Mouse (Mus musculus) ES-Bruce4 (cell line): ENCODE results near the gene Por.

Experiments used
- CTCF ChIP-seq: IDR thresholded peaks from one replicate; pipeline ENCODE4 v1.8.1; 2011; ENCODE audit warnings: low read depth, low read length
- EP300 ChIP-seq: IDR thresholded peaks from 2 replicates; pipeline ENCODE4 v1.6.1; 2011; ENCODE audit warnings: low read depth, low read length; ENCODE audit not compliant: insufficient read depth
- POLR2A ChIP-seq: IDR thresholded peaks from one replicate; pipeline ENCODE4 v1.8.1; 2011; ENCODE audit warnings: low read length; ENCODE audit not compliant: insufficient read depth

DNA sequence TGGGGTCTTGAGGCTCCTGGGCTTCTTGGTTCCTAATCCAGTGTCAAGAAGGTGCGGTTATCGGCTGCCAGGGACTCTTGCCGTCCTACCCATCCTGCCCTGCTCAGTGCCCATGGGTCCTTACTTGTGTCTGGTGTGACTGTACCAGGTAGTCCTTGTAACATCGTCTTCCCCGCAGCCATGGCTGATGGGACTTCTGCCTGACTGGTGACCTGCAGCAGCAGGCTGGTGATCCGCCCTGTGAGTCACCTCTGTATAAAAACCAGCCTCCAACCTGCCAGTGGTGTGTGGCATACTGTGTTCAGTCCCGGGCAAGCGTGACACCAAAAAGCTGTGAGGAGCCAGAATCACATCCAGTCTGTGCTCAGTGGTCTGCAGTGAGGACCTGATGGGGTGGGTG lies 26.0 kb upstream of the Por start:
- no peak for TF ChIP-seq CTCF
- TF ChIP-seq EP300 = no peak
- TF ChIP-seq POLR2A = no peak
